Mouse (Mus musculus) ES-E14 (cell line): ENCODE results near the gene Nphp1.

ENCODE experiments used
- HCFC1 ChIP-seq: IDR thresholded peaks from 2 replicates; pipeline ENCODE4 v1.6.1; 2012; ENCODE audit warnings: low read length, inconsistent platforms, borderline replicate concordance; ENCODE audit not compliant: insufficient read depth
- MAFK ChIP-seq: IDR thresholded peaks from 2 replicates; pipeline ENCODE4 v1.6.1; 2014; ENCODE audit warnings: mild to moderate bottlenecking, low read depth, low read length, inconsistent platforms; ENCODE audit not compliant: insufficient read depth
- ZC3H11A ChIP-seq: IDR thresholded peaks from 2 replicates; pipeline ENCODE4 v1.6.1; 2012; ENCODE audit warnings: low read depth, mild to moderate bottlenecking, inconsistent platforms, low read length, borderline replicate concordance
- ZNF384 ChIP-seq: IDR thresholded peaks from 2 replicates; pipeline ENCODE4 v1.6.1; 2012; ENCODE audit warnings: low read depth, low read length, inconsistent platforms

GRCm38 (mm10) chr2:127775013-127775412, 13.7 kb downstream of the Nphp1 start:
- TF ChIP-seq MAFK = no peak
- no peak for TF ChIP-seq ZC3H11A
- no peak for TF ChIP-seq ZNF384
- no peak for TF ChIP-seq HCFC1
